Comparison of ENCODE assay signal across 21 mouse cellular contexts in genomic region chr11:100207498-100207897, GRCm38 (mm10). TPM values are rescaled to one million over a fixed set of nuclear protein-coding genes. Genes with fewer than 3 reads are reported as not detected.
DNase-seq lines count a peak whose midpoint lies in the region; ATAC-seq lines count a peak whose summit lies in the region.
"Had no signal": no experiment of that assay in that cellular context is flagged by ENCODE, and none has a peak within 500 bp of the region (broad histone marks: within the 10 kb centered on the region; RNA-seq: fewer than 3 reads in every experiment).

TSS of gene Krt14 (minus strand) at chr11:100207548.

- peak within 1 kb of the TSS; percentile 31; the same call in 1 of the 2 replicates for H3K27ac ChIP-seq in heart, embryonic 11.5 days (ENCODE audit: low read depth, low read length)
- no peak within 1 kb of the TSS for H3K27ac ChIP-seq in heart, embryonic 10.5 days
- H3K27ac ChIP-seq in embryonic facial prominence, embryonic 14.5 days (replicated peaks; ENCODE audit: low read depth, low read length): peak within 1 kb of the TSS; percentile 59
- peak within 1 kb of the TSS; percentile 43; the same call in 1 of the 2 replicates for H3K27ac ChIP-seq in limb, embryonic 15.5 days
- no peak within 1 kb of the TSS for H3K27ac ChIP-seq in forebrain, embryonic 15.5 days (replicated peaks)
- H3K27ac ChIP-seq: forebrain, embryonic 12.5 days; hindbrain, embryonic 15.5 days had no signal

- no peak within 1 kb of the TSS for H3K4me3 ChIP-seq in heart, embryonic 11.5 days (ENCODE audit: low read depth, low read length)
- H3K4me3 ChIP-seq in heart, embryonic 10.5 days: no peak within 1 kb of the TSS
- peak within 1 kb of the TSS; percentile 31 for H3K4me3 ChIP-seq in embryonic facial prominence, embryonic 14.5 days (ENCODE audit: low read depth, low read length)
- H3K4me3 ChIP-seq in limb, embryonic 15.5 days: peak within 1 kb of the TSS; percentile 30
- H3K4me3 ChIP-seq in forebrain, embryonic 15.5 days: no peak within 1 kb of the TSS
- H3K4me3 ChIP-seq: forebrain, embryonic 12.5 days; heart, embryonic 12.5 days; hindbrain, embryonic 15.5 days had no signal

- H3K9ac ChIP-seq in heart, embryonic 11.5 days (ENCODE audit: low read depth, low read length): no peak within 1 kb of the TSS
- H3K9ac ChIP-seq in embryonic facial prominence, embryonic 14.5 days (ENCODE audit: low read depth, low read length): peak within 1 kb of the TSS; percentile 53
- no peak within 1 kb of the TSS for H3K9ac ChIP-seq in limb, embryonic 15.5 days
- H3K9ac ChIP-seq in forebrain, embryonic 15.5 days (replicated peaks): no peak within 1 kb of the TSS
- H3K9ac ChIP-seq: forebrain, embryonic 12.5 days; heart, embryonic 12.5 days; hindbrain, embryonic 15.5 days had no signal

- no peaks in the 10 kb centered on the region for H3K9me3 ChIP-seq in heart, embryonic 11.5 days (replicated peaks; ENCODE audit: control insufficient read depth, low read length)
- no peaks in the 10 kb centered on the region for H3K9me3 ChIP-seq in heart, embryonic 10.5 days
- H3K9me3 ChIP-seq in embryonic facial prominence, embryonic 14.5 days (ENCODE audit: control insufficient read depth, low read length): no peaks in the 10 kb centered on the region
- H3K9me3 ChIP-seq in limb, embryonic 15.5 days: no peaks in the 10 kb centered on the region
- H3K9me3 ChIP-seq in forebrain, embryonic 15.5 days: no peaks in the 10 kb centered on the region
- H3K9me3 ChIP-seq: forebrain, embryonic 12.5 days; heart, embryonic 12.5 days; hindbrain, embryonic 15.5 days had no signal

- WGBS in heart, embryonic 11.5 days (ENCODE audit: insufficient replicate concordance): 84% methylated on average over 8 of the region's 8 CpGs
- 85% methylated on average over 8 of the region's 8 CpGs for WGBS in heart, embryonic 10.5 days
- 75% methylated on average over 8 of the region's 8 CpGs for WGBS in embryonic facial prominence, embryonic 14.5 days
- 67% methylated on average over 8 of the region's 8 CpGs for WGBS in limb, embryonic 15.5 days
- WGBS in forebrain, embryonic 15.5 days: 91% methylated on average over 8 of the region's 8 CpGs

- DNase-seq in heart, embryonic 10.5 days (ENCODE audit: low spot score): no peak
- DNase-seq in 3134 (ENCODE audit: extremely low read depth, insufficient read length, low spot score): peak; percentile 72
- peak; percentile 61 for DNase-seq in embryonic facial prominence, embryonic 14.5 days (ENCODE audit: low spot score)
- no peak for DNase-seq in layer of hippocampus, postnatal 25 days (ENCODE audit: extremely low spot score in 1 of 2, low spot score in 1 of 2)
- DNase-seq in retina, postnatal 1 day: no peak
- DNase-seq: adrenal gland, adult 2 months; cerebellum, postnatal 25 days; gastrocnemius, postnatal 25 days; kidney, adult 18-20 months; kidney, postnatal 14 days; left cerebral cortex, postnatal 4 days; right cerebral cortex, postnatal 14 days had no signal

- no peak within 1 kb of the TSS for H3K4me2 ChIP-seq in heart, embryonic 11.5 days
- peak within 1 kb of the TSS; percentile 24; the same call in 1 of the 2 replicates for H3K4me2 ChIP-seq in embryonic facial prominence, embryonic 14.5 days (ENCODE audit: low read depth, low read length)
- H3K4me2 ChIP-seq in limb, embryonic 15.5 days: 0 out of 2 replicates have a peak within 1 kb of the TSS, but pooled peaks have one; percentile 12
- no peak within 1 kb of the TSS for H3K4me2 ChIP-seq in forebrain, embryonic 15.5 days (replicated peaks)
- H3K4me2 ChIP-seq: forebrain, embryonic 12.5 days; heart, embryonic 12.5 days; hindbrain, embryonic 15.5 days had no signal

- H3K27me3 ChIP-seq in heart, embryonic 11.5 days (ENCODE audit: control insufficient read depth, insufficient read depth, low read length): no peaks in the 10 kb centered on the region
- peaks cover 5% of the 10 kb centered on the region; the same call in 1 of the 2 replicates for H3K27me3 ChIP-seq in heart, embryonic 10.5 days (ENCODE audit: insufficient read depth, poor library complexity, severe bottlenecking)
- H3K27me3 ChIP-seq in embryonic facial prominence, embryonic 14.5 days (replicated peaks; ENCODE audit: control insufficient read depth, insufficient read depth, low read length): no peaks in the 10 kb centered on the region
- no peaks in the 10 kb centered on the region for H3K27me3 ChIP-seq in limb, embryonic 15.5 days
- no peaks in the 10 kb centered on the region for H3K27me3 ChIP-seq in forebrain, embryonic 15.5 days
- H3K27me3 ChIP-seq: forebrain, embryonic 12.5 days; hindbrain, embryonic 15.5 days had no signal

- H3K4me1 ChIP-seq in heart, embryonic 11.5 days (ENCODE audit: control insufficient read depth, insufficient read depth, low read length): no peaks in the 10 kb centered on the region
- H3K4me1 ChIP-seq in heart, embryonic 10.5 days: peaks cover 6% of the 10 kb centered on the region
- H3K4me1 ChIP-seq in embryonic facial prominence, embryonic 14.5 days (ENCODE audit: control insufficient read depth, insufficient read depth, low read length): no peaks in the 10 kb centered on the region
- H3K4me1 ChIP-seq in limb, embryonic 15.5 days: no peaks in the 10 kb centered on the region
- no peaks in the 10 kb centered on the region for H3K4me1 ChIP-seq in forebrain, embryonic 15.5 days
- H3K4me1 ChIP-seq: forebrain, embryonic 12.5 days; heart, embryonic 12.5 days; hindbrain, embryonic 15.5 days had no signal

- no peaks in the 10 kb centered on the region for H3K36me3 ChIP-seq in heart, embryonic 11.5 days (ENCODE audit: control insufficient read depth, insufficient read depth, low read length)
- no peaks in the 10 kb centered on the region for H3K36me3 ChIP-seq in heart, embryonic 10.5 days
- H3K36me3 ChIP-seq in embryonic facial prominence, embryonic 14.5 days (ENCODE audit: control insufficient read depth, insufficient read depth, low read length): no peaks in the 10 kb centered on the region
- no peaks in the 10 kb centered on the region for H3K36me3 ChIP-seq in limb, embryonic 15.5 days
- no peaks in the 10 kb centered on the region for H3K36me3 ChIP-seq in forebrain, embryonic 15.5 days
- H3K36me3 ChIP-seq: forebrain, embryonic 12.5 days; heart, embryonic 12.5 days; hindbrain, embryonic 15.5 days had no signal

- no peak for ATAC-seq in heart, embryonic 11.5 days (replicated peaks; ENCODE audit: insufficient number of reproducible peaks, low FRiP score, low TSS enrichment)
- no peak for ATAC-seq in embryonic facial prominence, embryonic 14.5 days (ENCODE audit: low read depth)
- no peak for ATAC-seq in limb, embryonic 15.5 days (ENCODE audit: insufficient number of reproducible peaks, low FRiP score, low TSS enrichment, low read depth)
- no peak for ATAC-seq in forebrain, embryonic 15.5 days (replicated peaks)

RNA-seq across cellular contexts. Expression of gene Krt14, which starts in this region (rescaled TPM):
- 1.4 and 1.7 TPM in 2 replicates for polyA plus RNA-seq in heart, embryonic 11.5 days (2014; fragmentation: Nextera tagmentation; extraction: Ambion mirVana)
- polyA plus RNA-seq in heart, embryonic 10.5 days (2016; fragmentation: Nextera tagmentation; extraction: Ambion mirVana): 0.70 and 1.5 TPM in 2 replicates
- 365 and 385 TPM in 2 replicates for polyA plus RNA-seq in embryonic facial prominence, embryonic 14.5 days (2014; fragmentation: Nextera tagmentation; extraction: Ambion mirVana)
- polyA plus RNA-seq in limb, embryonic 15.5 days (2015; fragmentation: Nextera tagmentation; extraction: Ambion mirVana): 1,243 and 1,298 TPM in 2 replicates
- 0.25 TPM in 1 of 2 replicates, not detected in the other for polyA plus RNA-seq in forebrain, embryonic 15.5 days (2015; fragmentation: Nextera tagmentation; extraction: Ambion mirVana)
- not detected for total RNA-seq in layer of hippocampus, postnatal 25 days (2021)
- total RNA-seq: CH12.LX; gastrocnemius, postnatal 25 days; layer of hippocampus, postnatal 14 days had no signal
- polyA plus RNA-seq: testis, adult 2 months had no signal

Comparison
In these comparisons a context has a peak if more than half of its experiments do, and no peak if none do; other contexts are left out.
1. RNA of gene Krt14 (polyA plus RNA-seq): 1,243 to 1,298 TPM in limb, embryonic 15.5 days and 365 to 385 TPM in embryonic facial prominence, embryonic 14.5 days; 0.70 to 1.5 TPM in heart, embryonic 10.5 days, 1.4 to 1.7 TPM in heart, embryonic 11.5 days and 0.25 TPM in forebrain, embryonic 15.5 days; every median in the first group is over 100 times any median in the second.
2. H3K27ac ChIP-seq: peak in heart, embryonic 11.5 days (single experiment), embryonic facial prominence, embryonic 14.5 days (single experiment) and limb, embryonic 15.5 days (single experiment); none in heart, embryonic 10.5 days (single experiment) and forebrain, embryonic 15.5 days (single experiment).
3. H3K4me2 ChIP-seq: peak in embryonic facial prominence, embryonic 14.5 days (single experiment) and limb, embryonic 15.5 days (single experiment); none in heart, embryonic 11.5 days (single experiment) and forebrain, embryonic 15.5 days (single experiment).
4. H3K4me3 ChIP-seq: peak in embryonic facial prominence, embryonic 14.5 days (single experiment) and limb, embryonic 15.5 days (single experiment); none in heart, embryonic 11.5 days (single experiment), heart, embryonic 10.5 days (single experiment) and forebrain, embryonic 15.5 days (single experiment).
5. DNase-seq: peak in 3134 (single experiment) and embryonic facial prominence, embryonic 14.5 days (single experiment); none in heart, embryonic 10.5 days (single experiment), layer of hippocampus, postnatal 25 days (0 of 2) and retina, postnatal 1 day (single experiment).